ENCODE assay signal across 7 mouse cellular contexts in genomic region chr4:156030651-156031118, GRCm38 (mm10). TPM values are rescaled to one million over a fixed set of nuclear protein-coding genes. Genes with fewer than 3 reads are reported as not detected.
DNase-seq lines count a peak whose midpoint lies in the region; ATAC-seq lines count a peak whose summit lies in the region.

No protein-coding gene starts in this region.

- ATAC-seq in neural tube, embryonic 11.5 days (ENCODE audit: insufficient read depth, low FRiP score, low TSS enrichment), result no peak
- ATAC-seq in embryonic facial prominence, embryonic 13.5 days (ENCODE audit: insufficient number of reproducible peaks, insufficient read depth, low FRiP score, low TSS enrichment, low read depth), result no peak
- peak; percentile 4; the same call in 1 of the 2 replicates for ATAC-seq in intestine, embryonic 15.5 days
- ATAC-seq in neural tube, embryonic 14.5 days (ENCODE audit: low read depth), result no peak

- H3K4me2 ChIP-seq in neural tube, embryonic 11.5 days (ENCODE audit: low read depth), result peak overlapping the region; percentile 58
- H3K4me2 ChIP-seq in embryonic facial prominence, embryonic 13.5 days, result peak overlapping the region; percentile 73
- H3K4me2 ChIP-seq in intestine, embryonic 15.5 days (replicated peaks), result peak overlapping the region; percentile 78
- H3K4me2 ChIP-seq in neural tube, embryonic 14.5 days (ENCODE audit: low read depth, low read length), result peak overlapping the region; percentile 79

- no peaks in the 10 kb centered on the region for H3K9me3 ChIP-seq in neural tube, embryonic 11.5 days (ENCODE audit: control insufficient read depth, low read length)
- no peaks in the 10 kb centered on the region for H3K9me3 ChIP-seq in embryonic facial prominence, embryonic 13.5 days
- H3K9me3 ChIP-seq in intestine, embryonic 15.5 days, result no peaks in the 10 kb centered on the region
- H3K9me3 ChIP-seq in neural tube, embryonic 14.5 days (ENCODE audit: control insufficient read depth, low read length), result no peaks in the 10 kb centered on the region

- peak overlapping the region; percentile 43 for H3K4me3 ChIP-seq in neural tube, embryonic 11.5 days (ENCODE audit: low read depth, low read length)
- H3K4me3 ChIP-seq in embryonic facial prominence, embryonic 13.5 days, result peak overlapping the region; percentile 50
- H3K4me3 ChIP-seq in intestine, embryonic 15.5 days (replicated peaks), result peak overlapping the region; percentile 59
- H3K4me3 ChIP-seq in neural tube, embryonic 14.5 days (ENCODE audit: low read depth, low read length), result peak overlapping the region; percentile 41

- no peak for DNase-seq in neural tube, embryonic 11.5 days (ENCODE audit: low spot score)
- no peak for DNase-seq in neural tube, embryonic 10.5 days (ENCODE audit: extremely low spot score, low spot score)
- no peak for DNase-seq in adrenal gland, postnatal 36 days
- no peak for DNase-seq in frontal cortex, postnatal 14 days (ENCODE audit: low spot score in 2 of 2)

- peaks cover 4% of the 10 kb centered on the region; the same call in 1 of the 2 replicates for H3K36me3 ChIP-seq in neural tube, embryonic 11.5 days (ENCODE audit: control insufficient read depth, insufficient read depth, low read length)
- peaks cover 30% of the 10 kb centered on the region for H3K36me3 ChIP-seq in embryonic facial prominence, embryonic 13.5 days
- 0 out of 2 replicates have a peak, but pooled peaks cover 2% of the 10 kb centered on the region for H3K36me3 ChIP-seq in intestine, embryonic 15.5 days
- peaks cover 6% of the 10 kb centered on the region; the same call in 1 of the 2 replicates for H3K36me3 ChIP-seq in neural tube, embryonic 14.5 days (ENCODE audit: control insufficient read depth, insufficient read depth, low read length)

- peak overlapping the region; percentile 54 for H3K9ac ChIP-seq in neural tube, embryonic 11.5 days (ENCODE audit: low read length)
- H3K9ac ChIP-seq in embryonic facial prominence, embryonic 13.5 days, result peak overlapping the region; percentile 73
- H3K9ac ChIP-seq in intestine, embryonic 15.5 days, result peak overlapping the region; percentile 63
- peak overlapping the region; percentile 55 for H3K9ac ChIP-seq in neural tube, embryonic 14.5 days (replicated peaks; ENCODE audit: low read depth, low read length)

- peaks cover 17% of the 10 kb centered on the region; the same call in 1 of the 2 replicates for H3K4me1 ChIP-seq in neural tube, embryonic 11.5 days (ENCODE audit: control insufficient read depth, insufficient read depth, low read length)
- peaks cover 31% of the 10 kb centered on the region for H3K4me1 ChIP-seq in embryonic facial prominence, embryonic 13.5 days
- peaks cover 23% of the 10 kb centered on the region for H3K4me1 ChIP-seq in intestine, embryonic 15.5 days (replicated peaks)
- peaks cover 16% of the 10 kb centered on the region for H3K4me1 ChIP-seq in neural tube, embryonic 14.5 days (ENCODE audit: control insufficient read depth, insufficient read depth, low read length)

- WGBS in neural tube, embryonic 11.5 days, result 70% methylated on average over 9 of the region's 9 CpGs
- WGBS in embryonic facial prominence, embryonic 13.5 days, result 56% methylated on average over 9 of the region's 9 CpGs
- WGBS in intestine, embryonic 15.5 days, result 43% methylated on average over 9 of the region's 9 CpGs
- WGBS in neural tube, embryonic 14.5 days, result 63% methylated on average over 9 of the region's 9 CpGs

- H3K27me3 ChIP-seq in neural tube, embryonic 11.5 days (ENCODE audit: control insufficient read depth, insufficient read depth, low read length), result peaks cover 16% of the 10 kb centered on the region
- H3K27me3 ChIP-seq in embryonic facial prominence, embryonic 13.5 days, result peaks cover 20% of the 10 kb centered on the region
- peaks cover 8% of the 10 kb centered on the region for H3K27me3 ChIP-seq in intestine, embryonic 15.5 days (replicated peaks)
- peaks cover 10% of the 10 kb centered on the region for H3K27me3 ChIP-seq in neural tube, embryonic 14.5 days (ENCODE audit: control insufficient read depth, insufficient read depth, low read length)

- no peak overlapping the region for H3K27ac ChIP-seq in neural tube, embryonic 11.5 days (ENCODE audit: low read depth, low read length)
- peak overlapping the region; percentile 95 for H3K27ac ChIP-seq in embryonic facial prominence, embryonic 13.5 days
- peak overlapping the region; percentile 93; the same call in 1 of the 2 replicates for H3K27ac ChIP-seq in intestine, embryonic 15.5 days
- peak overlapping the region; percentile 55 for H3K27ac ChIP-seq in neural tube, embryonic 14.5 days (ENCODE audit: low read depth, low read length)

RNA-seq across cellular contexts. Expression of gene Tnfrsf18, which starts 4.7 kb away (rescaled TPM):
- 0.62 and 0.82 TPM in 2 replicates for polyA plus RNA-seq in neural tube, embryonic 11.5 days (2014; fragmentation: Nextera tagmentation; extraction: Ambion mirVana)
- polyA plus RNA-seq in embryonic facial prominence, embryonic 13.5 days (2015; fragmentation: Nextera tagmentation; extraction: Ambion mirVana), result 3.0 and 4.1 TPM in 2 replicates
- 1.1 and 1.6 TPM in 2 replicates for polyA plus RNA-seq in intestine, embryonic 15.5 days (2015; fragmentation: Nextera tagmentation; extraction: Ambion mirVana)
- 1.5 and 2.7 TPM in 2 replicates for polyA plus RNA-seq in neural tube, embryonic 14.5 days (2014; fragmentation: Nextera tagmentation; extraction: Ambion mirVana)
- total RNA-seq in adrenal gland, postnatal 36 days (2021), result under 1 TPM in 1 of 2 experiments, not detected in 1; 0.40 TPM

RNA-seq across cellular contexts. Expression of gene Tnfrsf4, which starts 17.0 kb away (rescaled TPM):
- 0.45 TPM in 2 replicates for polyA plus RNA-seq in neural tube, embryonic 11.5 days (2014; fragmentation: Nextera tagmentation; extraction: Ambion mirVana)
- polyA plus RNA-seq in embryonic facial prominence, embryonic 13.5 days (2015; fragmentation: Nextera tagmentation; extraction: Ambion mirVana), result 1.3 TPM in 1 of 2 replicates, not detected in the other
- 0.49 and 0.52 TPM in 2 replicates for polyA plus RNA-seq in intestine, embryonic 15.5 days (2015; fragmentation: Nextera tagmentation; extraction: Ambion mirVana)
- 0.20 and 0.70 TPM in 2 replicates for polyA plus RNA-seq in neural tube, embryonic 14.5 days (2014; fragmentation: Nextera tagmentation; extraction: Ambion mirVana)
- under 1 TPM; 0.43 to 0.89 TPM for total RNA-seq in adrenal gland, postnatal 36 days (2021)

RNA-seq across cellular contexts. Expression of gene Ttll10, which starts 28.5 kb away (rescaled TPM):
- polyA plus RNA-seq in neural tube, embryonic 11.5 days (2014; fragmentation: Nextera tagmentation; extraction: Ambion mirVana), result not detected in 2 replicates
- polyA plus RNA-seq in embryonic facial prominence, embryonic 13.5 days (2015; fragmentation: Nextera tagmentation; extraction: Ambion mirVana), result 2.0 and 2.7 TPM in 2 replicates
- 3.1 and 3.9 TPM in 2 replicates for polyA plus RNA-seq in intestine, embryonic 15.5 days (2015; fragmentation: Nextera tagmentation; extraction: Ambion mirVana)
- polyA plus RNA-seq in neural tube, embryonic 14.5 days (2014; fragmentation: Nextera tagmentation; extraction: Ambion mirVana), result not detected in 2 replicates
- total RNA-seq in adrenal gland, postnatal 36 days (2021), result under 1 TPM in 1 of 2 experiments, not detected in 1; 0.16 TPM

RNA-seq across cellular contexts. Expression of gene Sdf4, which starts 38.0 kb away (rescaled TPM):
- 136 and 139 TPM in 2 replicates for polyA plus RNA-seq in neural tube, embryonic 11.5 days (2014; fragmentation: Nextera tagmentation; extraction: Ambion mirVana)
- 154 and 156 TPM in 2 replicates for polyA plus RNA-seq in embryonic facial prominence, embryonic 13.5 days (2015; fragmentation: Nextera tagmentation; extraction: Ambion mirVana)
- polyA plus RNA-seq in intestine, embryonic 15.5 days (2015; fragmentation: Nextera tagmentation; extraction: Ambion mirVana), result 154 and 166 TPM in 2 replicates
- polyA plus RNA-seq in neural tube, embryonic 14.5 days (2014; fragmentation: Nextera tagmentation; extraction: Ambion mirVana), result 123 and 125 TPM in 2 replicates
- 100 to 1,000 TPM; 266 to 276 TPM for total RNA-seq in adrenal gland, postnatal 36 days (2021)

RNA-seq across cellular contexts. Expression of gene B3galt6, which starts 38.2 kb away (rescaled TPM):
- 18.9 and 19.9 TPM in 2 replicates for polyA plus RNA-seq in neural tube, embryonic 11.5 days (2014; fragmentation: Nextera tagmentation; extraction: Ambion mirVana)
- 16.2 and 18.4 TPM in 2 replicates for polyA plus RNA-seq in embryonic facial prominence, embryonic 13.5 days (2015; fragmentation: Nextera tagmentation; extraction: Ambion mirVana)
- polyA plus RNA-seq in intestine, embryonic 15.5 days (2015; fragmentation: Nextera tagmentation; extraction: Ambion mirVana), result 13.4 and 14.0 TPM in 2 replicates
- 37.4 and 38.1 TPM in 2 replicates for polyA plus RNA-seq in neural tube, embryonic 14.5 days (2014; fragmentation: Nextera tagmentation; extraction: Ambion mirVana)
- total RNA-seq in adrenal gland, postnatal 36 days (2021), result 1 to 10 TPM; 7.6 to 8.0 TPM
